ENCODE assay signal across 24 mouse cellular contexts in the genomic region with DNA sequence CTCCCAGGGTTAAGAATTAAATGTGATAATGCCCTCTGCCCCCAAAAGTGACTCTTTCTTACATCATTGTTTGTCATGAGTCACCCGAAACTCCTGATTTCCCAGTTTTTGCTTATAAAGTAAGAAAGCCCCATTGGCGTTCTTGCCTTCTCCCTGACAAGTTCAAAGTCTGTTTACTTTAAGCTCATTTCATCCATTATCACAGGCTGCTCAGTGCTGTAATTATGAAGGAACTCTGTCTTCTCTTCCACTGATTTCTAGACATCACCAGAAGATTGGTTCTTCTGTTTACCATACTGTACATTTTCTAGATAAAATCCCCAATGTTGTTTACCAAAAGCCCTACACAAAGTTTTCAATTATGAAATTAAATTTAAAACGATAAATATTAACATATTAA.
DNase-seq lines count a peak whose midpoint lies in the region; ATAC-seq and TF ChIP-seq lines count a peak whose summit lies in the region.
"Had no signal": no experiment of that assay in that cellular context is flagged by ENCODE, and none has a peak within 500 bp of the region (broad histone marks: within the 10 kb centered on the region; RNA-seq: fewer than 3 reads in every experiment).

No protein-coding gene starts in this region.

- H3K4me1 ChIP-seq in liver, adult 2 months (ENCODE audit: control insufficient read depth, insufficient read depth, low read length), result no peaks in the 10 kb centered on the region
- no peaks in the 10 kb centered on the region for H3K4me1 ChIP-seq in liver, embryonic 11.5 days (replicated peaks; ENCODE audit: control insufficient read depth, insufficient read depth, low read length)
- 0 out of 2 replicates have a peak, but pooled peaks cover 3% of the 10 kb centered on the region for H3K4me1 ChIP-seq in intestine, embryonic 16.5 days (ENCODE audit: control insufficient read depth, insufficient read depth, low read length)
- H3K4me1 ChIP-seq: embryonic facial prominence, embryonic 13.5 days; embryonic facial prominence, embryonic 15.5 days had no signal

- H3K79me2 ChIP-seq in liver, adult 2 months (ENCODE audit: control insufficient read depth, insufficient read depth, low read length), result no peaks in the 10 kb centered on the region

- peak; percentile 21 for DNase-seq in liver, adult 2 months (ENCODE audit: extremely low read depth, low read depth, low spot score)
- no peak for DNase-seq in liver, embryonic 11.5 days (ENCODE audit: low spot score)
- DNase-seq in 3T3-L1 (ENCODE audit: low read depth, low spot score), result peak; percentile 48
- no peak for DNase-seq in urinary bladder, postnatal 10 days (ENCODE audit: low spot score)
- no peak for DNase-seq in MN1 (ENCODE audit: low spot score)
- DNase-seq: adrenal gland, adult 8-10 months; adrenal gland, postnatal 14 days; adrenal gland, postnatal 36 days; cerebellum, adult 11-12 months; cerebellum, adult 2 months; cerebellum, adult 9-10 months; cerebellum, postnatal 14 days; cerebellum, postnatal 36 days; embryo, embryonic 11 days had no signal

- no peaks in the 10 kb centered on the region for H3K36me3 ChIP-seq in liver, adult 2 months (ENCODE audit: control insufficient read depth, insufficient read depth, low read length)
- H3K36me3 ChIP-seq in liver, embryonic 11.5 days (ENCODE audit: control insufficient read depth, insufficient read depth, low read length), result no peaks in the 10 kb centered on the region
- H3K36me3 ChIP-seq in intestine, embryonic 16.5 days (ENCODE audit: control insufficient read depth, insufficient read depth, low read length), result no peaks in the 10 kb centered on the region
- H3K36me3 ChIP-seq: embryonic facial prominence, embryonic 13.5 days; embryonic facial prominence, embryonic 15.5 days; forebrain, embryonic 10.5 days; forebrain, embryonic 12.5 days had no signal

- TF ChIP-seq CTCF in liver, adult 2 months (IDR thresholded peaks at IDR 0.05; ENCODE audit: low read depth, low read length), result no peak

- H3K4me2 ChIP-seq in liver, embryonic 11.5 days, result no peak overlapping the region
- no peak overlapping the region for H3K4me2 ChIP-seq in intestine, embryonic 16.5 days (ENCODE audit: low read depth, low read length)
- H3K4me2 ChIP-seq: embryonic facial prominence, embryonic 13.5 days; embryonic facial prominence, embryonic 15.5 days; forebrain, embryonic 12.5 days had no signal

- TF ChIP-seq POLR2A in liver, adult 2 months (IDR thresholded peaks at IDR 0.05; ENCODE audit: extremely low read depth, insufficient read depth, low read length), result no peak

- H3K9me3 ChIP-seq in liver, embryonic 11.5 days (ENCODE audit: control insufficient read depth, low read length), result no peaks in the 10 kb centered on the region
- H3K9me3 ChIP-seq in intestine, embryonic 16.5 days (ENCODE audit: control insufficient read depth, low read length), result no peaks in the 10 kb centered on the region
- H3K9me3 ChIP-seq: embryonic facial prominence, embryonic 13.5 days; embryonic facial prominence, embryonic 15.5 days; forebrain, embryonic 10.5 days; forebrain, embryonic 12.5 days had no signal

- H3K9ac ChIP-seq in liver, adult 2 months (ENCODE audit: low read depth, low read length), result no peak overlapping the region
- no peak overlapping the region for H3K9ac ChIP-seq in liver, embryonic 11.5 days (ENCODE audit: low read depth, low read length)
- H3K9ac ChIP-seq in intestine, embryonic 16.5 days (ENCODE audit: low read depth, low read length), result no peak overlapping the region
- H3K9ac ChIP-seq: embryonic facial prominence, embryonic 13.5 days; embryonic facial prominence, embryonic 15.5 days; forebrain, embryonic 12.5 days had no signal

- no peaks in the 10 kb centered on the region for H3K27me3 ChIP-seq in liver, adult 2 months (ENCODE audit: control insufficient read depth, insufficient read depth, low read length)
- no peaks in the 10 kb centered on the region for H3K27me3 ChIP-seq in liver, embryonic 11.5 days (replicated peaks; ENCODE audit: control insufficient read depth, insufficient read depth, low read length)
- no peaks in the 10 kb centered on the region for H3K27me3 ChIP-seq in intestine, embryonic 16.5 days (replicated peaks; ENCODE audit: control insufficient read depth, insufficient read depth, low read length)
- H3K27me3 ChIP-seq: embryonic facial prominence, embryonic 13.5 days; embryonic facial prominence, embryonic 15.5 days; forebrain, embryonic 12.5 days had no signal

- WGBS in liver, adult 2 months, result 53% methylated on average over 3 of the region's 3 CpGs
- WGBS in liver, embryonic 11.5 days, result 68% methylated on average over 3 of the region's 3 CpGs
- WGBS in intestine, embryonic 16.5 days, result 49% methylated on average over 3 of the region's 3 CpGs

- H3K4me3 ChIP-seq in liver, adult 2 months (ENCODE audit: insufficient read depth, low read depth, low read length), result no peak overlapping the region
- no peak overlapping the region for H3K4me3 ChIP-seq in liver, embryonic 11.5 days (ENCODE audit: low read depth, low read length)
- H3K4me3 ChIP-seq in intestine, embryonic 16.5 days (ENCODE audit: low read length), result no peak overlapping the region
- H3K4me3 ChIP-seq: embryonic facial prominence, embryonic 13.5 days; embryonic facial prominence, embryonic 15.5 days; erythroblast, embryonic 14.5 days; forebrain, embryonic 10.5 days; forebrain, embryonic 12.5 days had no signal

- no peak for ATAC-seq in liver, embryonic 11.5 days (replicated peaks; ENCODE audit: low FRiP score)
- peak; percentile 84 for ATAC-seq in intestine, embryonic 16.5 days
- ATAC-seq: activated CD4-positive, CD25-positive, alpha-beta regulatory T cell, adult 4 months; forebrain, embryonic 14.5 days; forebrain, embryonic 16.5 days; Patski had no signal

- H3K27ac ChIP-seq in liver, adult 2 months (replicated peaks; ENCODE audit: insufficient read depth, low read depth, low read length), result no peak overlapping the region
- H3K27ac ChIP-seq in liver, embryonic 11.5 days (ENCODE audit: low read depth, low read length), result no peak overlapping the region
- no peak overlapping the region for H3K27ac ChIP-seq in intestine, embryonic 16.5 days (ENCODE audit: low read length)
- H3K27ac ChIP-seq: embryonic facial prominence, embryonic 13.5 days; embryonic facial prominence, embryonic 15.5 days; forebrain, embryonic 10.5 days; forebrain, embryonic 12.5 days had no signal

Comparison
In these comparisons a context has a peak if more than half of its experiments do, and no peak if none do; other contexts are left out.
1. DNase-seq: peak in liver, adult 2 months (single experiment) and 3T3-L1 (single experiment); none in liver, embryonic 11.5 days (single experiment), urinary bladder, postnatal 10 days (single experiment) and MN1 (single experiment).